Comparison of ENCODE assay signal across 13 mouse cellular contexts in genomic region chr3:15243584-15243983, GRCm38 (mm10).
"Had no signal": no experiment of that assay in that cellular context is flagged by ENCODE, and none has a peak within 500 bp of the region (broad histone marks: within the 10 kb centered on the region; RNA-seq: fewer than 3 reads in every experiment).

No protein-coding gene starts in this region.

- H3K9ac ChIP-seq: limb, embryonic 13.5 days; liver, embryonic 14.5 days; lung, embryonic 15.5 days; midbrain, embryonic 12.5 days had no signal

- H3K4me3 ChIP-seq: limb, embryonic 13.5 days; lung, embryonic 15.5 days; midbrain, embryonic 12.5 days had no signal

- DNase-seq: kidney, adult 8-10 months; kidney, postnatal 25 days; left cerebral cortex, postnatal 4 days; right cerebral cortex, adult 18-20 months; right cerebral cortex, postnatal 25 days; thymus, postnatal 36 days had no signal

- H3K27ac ChIP-seq: limb, embryonic 13.5 days; liver, embryonic 14.5 days; lung, embryonic 15.5 days; midbrain, embryonic 12.5 days had no signal

- H3K4me2 ChIP-seq: limb, embryonic 13.5 days; lung, embryonic 15.5 days; midbrain, embryonic 12.5 days had no signal

- H3K27me3 ChIP-seq: limb, embryonic 13.5 days; lung, embryonic 15.5 days; midbrain, embryonic 12.5 days had no signal

- ATAC-seq: inflammation-experienced regulatory T-cells, adult 6 months; intestine, postnatal 0 days; midbrain, embryonic 16.5 days had no signal

- H3K9me3 ChIP-seq: limb, embryonic 13.5 days; lung, embryonic 15.5 days; midbrain, embryonic 12.5 days had no signal

- H3K4me1 ChIP-seq: limb, embryonic 13.5 days; lung, embryonic 15.5 days; midbrain, embryonic 12.5 days had no signal

- H3K36me3 ChIP-seq: limb, embryonic 13.5 days; lung, embryonic 15.5 days; midbrain, embryonic 12.5 days had no signal
